Mouse (Mus musculus) retina, adult 2 months (tissue): ENCODE measurements at regions not wholly inside any gene's neighbourhood (a gene's known extent, or its start where the extent isn't known, plus 50 kb on each side); places are given as distances from the start of the nearest gene placed in this dataset.

ENCODE experiments used
- DNase-seq: peaks from one replicate; pipeline ENCODE4 v3.0.0-alpha.2; 2012; ENCODE audit warnings: low read depth, low spot score

GRCm38 (mm10) chr11:90802569-90803363 is 114.6 kb upstream of the Tom1l1 start:
- DNase-seq, result no peak

GRCm38 (mm10) chr11:90797577-90797976 is 109.4 kb upstream of the Tom1l1 start:
- DNase-seq, result no peak

GRCm38 (mm10) chr11:90783537-90783936 is 95.4 kb upstream of the Tom1l1 start:
- no peak for DNase-seq

- peak; percentile 11 for DNase-seq
Measured at GRCm38 (mm10) chr11:90782975-90783374, 94.8 kb upstream of the Tom1l1 start.

- DNase-seq, result no peak
Measured at GRCm38 (mm10) chr11:90775752-90776151, 87.6 kb upstream of the Tom1l1 start.

GRCm38 (mm10) chr11:90755981-90756380 is 67.8 kb upstream of the Tom1l1 start:
- no peak for DNase-seq

GRCm38 (mm10) chr11:90748448-90748847 is 60.3 kb upstream of the Tom1l1 start:
- no peak for DNase-seq

- DNase-seq, result no peak
Measured at GRCm38 (mm10) chr11:90741952-90742617, 53.9 kb upstream of the Tom1l1 start.

- DNase-seq, result no peak
Measured at GRCm38 (mm10) chr11:90739501-90739900, 51.3 kb upstream of the Tom1l1 start.

- DNase-seq, result no peak
Measured at GRCm38 (mm10) chr11:90738741-90739140, 50.6 kb upstream of the Tom1l1 start.
